Mouse (Mus musculus) hindbrain, embryonic 14.5 days (tissue): ENCODE results near the gene Pxylp1. TPM values are rescaled to one million over a fixed set of nuclear protein-coding genes. Genes with fewer than 3 reads are reported as not detected.

Source experiments
- ATAC-seq: fragments of 200-750 bp; cut with Nextera tagmentation; 2 replicates; pipeline ENCODE4 v1.8.0; 2017; ENCODE audit warnings: moderate number of reproducible peaks, mild to moderate bottlenecking, moderate TSS enrichment, moderate library complexity; ENCODE audit not compliant: low FRiP score
- DNase-seq: peaks from one replicate; pipeline ENCODE4 v3.0.0-alpha.2; 2015; ENCODE audit warnings: low spot score
- H3K27ac ChIP-seq: fragments of 300-500 bp; sonication (generic); 2 replicates; pipeline ENCODE4 v1.5.1; 2014; ENCODE audit warnings: mild to moderate bottlenecking, moderate library complexity
- H3K27me3 ChIP-seq: fragments of 300-500 bp; sonication (generic); 2 replicates; pipeline ENCODE4 v1.6.1; 2014; ENCODE audit warnings: mild to moderate bottlenecking, low read length, mixed read lengths; ENCODE audit not compliant: control insufficient read depth, insufficient read depth
- H3K36me3 ChIP-seq: fragments of 300-500 bp; sonication (generic); replicated peaks from 2 replicates; pipeline ENCODE4 v1.6.1; 2014; ENCODE audit not compliant: control insufficient read depth, insufficient read depth
- H3K4me1 ChIP-seq: fragments of 300-500 bp; sonication (generic); replicated peaks from 2 replicates; pipeline ENCODE4 v1.6.1; 2014; ENCODE audit warnings: antibody characterized with exemption, low read length, mixed read lengths; ENCODE audit not compliant: control insufficient read depth, insufficient read depth
- H3K4me2 ChIP-seq: fragments of 300-500 bp; sonication (generic); replicated peaks from 2 replicates; pipeline ENCODE4 v1.6.1; 2014; ENCODE audit warnings: mild to moderate bottlenecking, moderate library complexity
- H3K4me3 ChIP-seq: fragments of 300-500 bp; sonication (generic); replicated peaks from 2 replicates; pipeline ENCODE4 v1.5.1; 2014; ENCODE audit warnings: mild to moderate bottlenecking, low read length
- H3K9ac ChIP-seq: fragments of 300-500 bp; sonication (generic); 2 replicates; pipeline ENCODE4 v1.6.1; 2014
- H3K9me3 ChIP-seq: fragments of 300-500 bp; sonication (generic); 2 replicates; pipeline ENCODE4 v1.6.1; 2016; ENCODE audit warnings: low read length; ENCODE audit not compliant: control insufficient read depth
- WGBS: fragments of 180-500 bp; shearing (Covaris S2); extraction: QIAGEN DNeasy Blood & Tissue Kit; methylation state at CpG from one replicate; pipeline ENCODE4 v1.1.7; 2014; 5-methylcytosine and 5-hydroxymethylcytosine counted together
- polyA plus RNA-seq: library from polyadenylated mRNA; unstranded; fragments of >200 nt; fragmentation: Nextera tagmentation; extraction: Ambion mirVana; gene quantifications from 2 replicates; pipeline ENCODE4 v1.2.1, GENCODE M21; 2014

Gene Pxylp1
- polyA plus RNA-seq, 1 experiment from 2014 or later, result 34.6 TPM

DNA sequence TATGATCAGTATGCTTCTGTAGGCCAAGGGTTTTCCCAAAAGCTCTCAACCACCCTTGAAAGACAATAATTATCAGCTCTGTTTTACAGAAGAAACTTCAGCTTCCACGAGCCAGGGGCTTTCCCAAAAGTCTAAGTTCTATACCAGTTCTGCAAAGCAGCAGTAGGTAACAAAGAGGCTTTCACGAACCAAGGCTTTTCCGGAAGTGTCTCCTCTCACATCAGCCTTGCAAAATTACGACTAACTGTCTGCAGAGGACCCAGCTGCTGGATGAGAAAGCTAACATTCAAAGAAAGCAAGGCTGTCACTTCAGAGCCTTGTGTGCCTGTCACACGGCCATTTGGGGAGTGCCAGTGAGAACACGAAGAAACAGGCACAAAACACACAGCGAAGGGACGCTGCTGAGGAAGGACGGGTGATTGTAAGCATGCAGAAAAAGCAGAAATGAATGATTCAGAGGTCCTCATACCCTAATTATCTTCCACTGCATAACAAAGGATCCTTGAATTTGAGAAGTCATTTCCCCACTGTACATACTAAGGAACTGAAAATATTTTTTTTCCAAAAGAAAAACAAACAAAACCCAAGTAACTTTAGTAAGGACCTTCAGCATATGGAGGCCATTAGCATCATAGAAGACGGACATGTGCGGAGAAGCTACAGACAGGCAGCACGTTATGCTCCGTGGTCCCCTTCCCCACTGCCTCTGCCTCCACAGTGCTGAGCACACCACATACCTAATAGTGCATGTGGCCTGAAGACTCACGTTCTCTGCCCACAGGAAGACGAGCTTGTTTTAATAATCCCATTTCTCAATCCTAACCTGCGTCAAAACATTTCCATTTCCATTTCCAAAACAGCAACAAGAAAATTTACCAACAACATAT lies 38.9 kb downstream of the Pxylp1 start:
- Histone ChIP-seq H3K27me3 (no peaks in the 10 kb centered on the region), H3K9ac (no peak overlapping the region), H3K4me1 (peaks cover 11% of the 10 kb centered on the region), H3K4me2 (no peak overlapping the region), H3K36me3 (no peaks in the 10 kb centered on the region), H3K9me3 (no peaks in the 10 kb centered on the region), H3K4me3 (no peak overlapping the region), H3K27ac (no peak overlapping the region)
- ATAC-seq, result no peak
- no peak for DNase-seq
- 67% methylated on average over 16 of the region's 16 CpGs for WGBS

- no peak overlapping the region for H3K27ac ChIP-seq
- H3K9ac ChIP-seq, result no peak overlapping the region
- no peaks in the 10 kb centered on the region for H3K27me3 ChIP-seq
- H3K4me1 ChIP-seq, result peaks cover 11% of the 10 kb centered on the region
- H3K36me3 ChIP-seq, result no peaks in the 10 kb centered on the region
- H3K4me2 ChIP-seq, result no peak overlapping the region
- H3K4me3 ChIP-seq, result no peak overlapping the region
- DNase-seq, result no peak
- WGBS, result 68% methylated on average over 7 of the region's 7 CpGs
- no peak for ATAC-seq
- no peaks in the 10 kb centered on the region for H3K9me3 ChIP-seq
These were observed 40.8 kb downstream of the Pxylp1 start for GRCm38 (mm10) chr9:96851634-96852033.

- DNase-seq (no peak), ATAC-seq (no peak)
- H3K9me3 ChIP-seq, result no peaks in the 10 kb centered on the region
- H3K4me3 ChIP-seq, result no peak overlapping the region
- H3K27ac ChIP-seq, result no peak overlapping the region
- H3K27me3 ChIP-seq, result no peaks in the 10 kb centered on the region
- no peaks in the 10 kb centered on the region for H3K36me3 ChIP-seq
- H3K4me1 ChIP-seq, result peaks cover 11% of the 10 kb centered on the region
- 86% methylated on average over 7 of the region's 7 CpGs for WGBS
- no peak overlapping the region for H3K9ac ChIP-seq
- no peak overlapping the region for H3K4me2 ChIP-seq
These were observed 41.4 kb downstream of the Pxylp1 start for GRCm38 (mm10) chr9:96851036-96851435.

- ATAC-seq (no peak), DNase-seq (no peak)
These were observed 43.5 kb downstream of the Pxylp1 start for GRCm38 (mm10) chr9:96849012-96849411.

DNA sequence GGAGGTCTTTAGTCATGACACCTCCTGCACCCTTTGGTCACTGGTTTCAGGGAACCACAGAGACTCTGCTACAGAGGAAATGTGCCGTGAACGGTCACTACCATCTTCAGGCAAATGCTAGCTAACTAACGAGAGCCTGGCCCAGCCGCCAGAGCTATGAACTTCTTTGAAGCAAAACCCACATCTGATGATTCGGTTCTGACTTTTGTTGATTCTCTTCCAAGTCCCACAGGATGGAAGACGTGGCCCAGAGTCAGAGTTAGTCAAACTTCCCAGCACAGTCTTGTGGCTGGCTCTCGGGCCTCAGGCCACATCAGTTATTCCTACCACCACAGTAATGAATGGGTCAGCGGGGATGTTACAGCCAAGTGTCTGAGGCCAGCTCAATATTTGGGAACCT lies 46.1 kb downstream of the Pxylp1 start:
- Histone ChIP-seq H3K4me1 (peaks cover 11% of the 10 kb centered on the region), H3K27me3 (no peaks in the 10 kb centered on the region), H3K4me2 (no peak overlapping the region), H3K9me3 (no peaks in the 10 kb centered on the region), H3K36me3 (no peaks in the 10 kb centered on the region), H3K9ac (no peak overlapping the region), H3K27ac (no peak overlapping the region), H3K4me3 (no peak overlapping the region)
- no peak for DNase-seq
- WGBS, result 94% methylated on average over 8 of the region's 8 CpGs
- no peak for ATAC-seq

More at GRCm38 (mm10) chr9:96849012-96849411, 43.5 kb downstream of the Pxylp1 start:
- 29% methylated on average over 5 of the region's 5 CpGs for WGBS
- Histone ChIP-seq H3K9me3 (no peaks in the 10 kb centered on the region), H3K36me3 (no peaks in the 10 kb centered on the region), H3K4me2 (no peak overlapping the region), H3K27ac (peak overlapping the region; percentile 49), H3K9ac (no peak overlapping the region), H3K4me3 (no peak overlapping the region), H3K4me1 (peaks cover 11% of the 10 kb centered on the region), H3K27me3 (no peaks in the 10 kb centered on the region)

- no peak overlapping the region for H3K4me3 ChIP-seq
- peaks cover 11% of the 10 kb centered on the region for H3K4me1 ChIP-seq
- DNase-seq (peak; percentile 45), ATAC-seq (no peak)
- H3K9ac ChIP-seq, result no peak overlapping the region
- H3K4me2 ChIP-seq, result no peak overlapping the region
- H3K27ac ChIP-seq, result no peak overlapping the region
- H3K27me3 ChIP-seq, result no peaks in the 10 kb centered on the region
- no peaks in the 10 kb centered on the region for H3K9me3 ChIP-seq
- WGBS, result 52% methylated on average over 3 of the region's 3 CpGs
- no peaks in the 10 kb centered on the region for H3K36me3 ChIP-seq
These were observed 47.7 kb downstream of the Pxylp1 start for GRCm38 (mm10) chr9:96844798-96845209.

GRCm38 (mm10) chr9:96839376-96839775 lies 53.1 kb downstream of the Pxylp1 start:
- 83% methylated on average over 5 of the region's 5 CpGs for WGBS
- H3K9ac ChIP-seq, result no peak overlapping the region
- no peaks in the 10 kb centered on the region for H3K27me3 ChIP-seq
- ATAC-seq (no peak), DNase-seq (no peak)
- H3K9me3 ChIP-seq, result no peaks in the 10 kb centered on the region
- peak overlapping the region; percentile 76 for H3K27ac ChIP-seq
- peaks cover 23% of the 10 kb centered on the region for H3K4me1 ChIP-seq
- H3K4me2 ChIP-seq, result no peak overlapping the region
- H3K4me3 ChIP-seq, result no peak overlapping the region
- no peaks in the 10 kb centered on the region for H3K36me3 ChIP-seq

DNA sequence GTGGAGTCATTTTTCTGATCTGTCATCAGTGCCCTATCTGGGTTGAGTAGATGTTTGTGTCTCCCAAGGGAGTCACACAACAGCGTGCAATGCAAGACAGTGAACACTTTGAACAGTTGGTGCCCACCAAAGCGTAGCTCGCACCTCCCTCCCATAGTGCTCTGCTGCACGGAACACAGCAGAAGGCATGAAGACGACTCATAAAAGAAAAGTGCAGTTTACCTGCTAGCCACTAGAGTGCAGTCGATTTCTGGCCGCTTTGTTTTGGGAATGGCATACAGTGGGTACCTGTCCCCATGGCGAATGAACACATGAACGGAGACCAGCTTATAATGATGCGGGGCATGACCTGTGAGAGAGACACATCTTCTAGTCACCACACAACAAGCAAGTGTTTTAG lies 53.6 kb downstream of the Pxylp1 start:
- no peak overlapping the region; the same call in 1 of the 2 replicates for H3K4me2 ChIP-seq
- peak; percentile 72 for DNase-seq
- no peaks in the 10 kb centered on the region for H3K36me3 ChIP-seq
- 0 out of 2 replicates have a peak overlapping the region, but pooled peaks have one; percentile 29 for H3K9ac ChIP-seq
- no peaks in the 10 kb centered on the region for H3K27me3 ChIP-seq
- H3K4me1 ChIP-seq, result peaks cover 23% of the 10 kb centered on the region
- peak overlapping the region; percentile 76 for H3K27ac ChIP-seq
- no peaks in the 10 kb centered on the region for H3K9me3 ChIP-seq
- 32% methylated on average over 10 of the region's 10 CpGs for WGBS
- H3K4me3 ChIP-seq, result no peak overlapping the region
- ATAC-seq, result peak; percentile 48; the same call in 1 of the 2 replicates

DNA sequence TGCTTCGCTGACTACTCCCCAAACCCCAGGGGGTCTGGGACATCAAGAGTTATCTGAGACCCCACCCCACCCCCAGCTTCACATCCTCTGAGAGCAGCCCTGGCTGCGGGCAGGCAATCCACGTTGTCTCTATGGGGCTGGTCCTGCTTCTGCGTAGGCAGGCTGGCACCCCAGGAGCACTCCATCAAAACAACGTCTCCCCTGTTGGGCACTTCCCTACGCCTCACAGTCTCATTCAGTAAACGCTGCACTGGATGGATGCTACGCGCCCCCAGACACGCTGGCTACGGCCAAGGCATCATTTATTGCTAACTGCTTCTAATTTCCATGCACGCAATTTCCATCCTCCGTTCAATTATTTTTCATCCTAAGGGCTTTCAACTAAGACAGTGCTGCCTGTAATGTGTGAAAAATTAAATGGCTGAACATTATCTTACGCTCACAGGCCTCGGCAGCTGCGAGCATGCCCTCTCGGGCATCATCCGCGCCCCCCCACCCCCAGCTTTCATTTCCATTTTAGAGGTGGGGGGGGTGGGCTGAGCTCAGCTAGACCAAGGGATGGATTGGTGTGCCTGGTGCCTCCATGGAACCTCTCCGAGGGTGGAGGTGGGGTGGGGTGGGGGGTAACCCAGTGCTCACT lies 54.6 kb downstream of the Pxylp1 start:
- Histone ChIP-seq H3K9ac (peak overlapping the region; percentile 22; the same call in 1 of the 2 replicates), H3K4me3 (no peak overlapping the region), H3K27me3 (no peaks in the 10 kb centered on the region), H3K27ac (peak overlapping the region; percentile 76), H3K4me2 (peak overlapping the region; percentile 24), H3K9me3 (no peaks in the 10 kb centered on the region), H3K4me1 (peaks cover 23% of the 10 kb centered on the region), H3K36me3 (no peaks in the 10 kb centered on the region)
- 15% methylated on average over 20 of the region's 20 CpGs for WGBS
- DNase-seq (peak; percentile 67), ATAC-seq (peak; percentile 70)
